Mouse (Mus musculus) adrenal gland, postnatal 4 days (tissue): ENCODE data around the gene Rbm4b. TPM values are rescaled to one million over a fixed set of nuclear protein-coding genes. Genes with fewer than 3 reads are reported as not detected.
"Not testable (repeated sequence)": the region's sequence is repeated elsewhere in the genome, so short reads cannot be mapped to it uniquely, and the experiment has no call there.

ENCODE experiments used
- DNase-seq, 2 experiments: peaks; one replicate each; pipeline ENCODE4 v3.0.0; 2021 to 2022; ENCODE audit warnings: low spot score in 2 of 2, mixed read lengths in 2 of 2
- total RNA-seq, 2 experiments: library from RNA; stranded (reverse); gene quantifications; 2 replicates each; pipeline ENCODE4 v1.2.3; 2021

Rbm4b gene
- total RNA-seq, 2 experiments from 2014 or later = 15.7 to 15.9 TPM

GRCm38 (mm10) chr19:4803283-4803682 is 47.0 kb downstream of the Rbm4b start:
- DNase-seq = no peak

- DNase-seq = no peak
These were observed 54.0 kb downstream of the Rbm4b start for GRCm38 (mm10) chr19:4810309-4810708.

- no peak for DNase-seq
These were observed 54.4 kb downstream of the Rbm4b start for GRCm38 (mm10) chr19:4810746-4811062.

GRCm38 (mm10) chr19:4811063-4811908 is 55.0 kb downstream of the Rbm4b start, which contains the start of the genes Gm21992 and Rbm14:
TSS of gene Gm21992 (minus strand) at chr19:4811612.
TSS of gene Rbm14 (minus strand) at chr19:4811634.
- DNase-seq = peak; percentile 95 to 97

- no peak for DNase-seq
These were observed 55.6 kb downstream of the Rbm4b start for GRCm38 (mm10) chr19:4811909-4812242.

- DNase-seq = not testable (repeated sequence)
These were observed 56.1 kb downstream of the Rbm4b start for GRCm38 (mm10) chr19:4812334-4812949.

- DNase-seq = no peak
These were observed 56.7 kb downstream of the Rbm4b start for GRCm38 (mm10) chr19:4813015-4813414.

Other genes starting within 250 kb of the Rbm4b start
- 100 to 1,000 TPM; 215 to 218 TPM for gene Pcx, start 246.0 kb upstream of the Rbm4b start, total RNA-seq
- gene Lrfn4, start 140.8 kb upstream of the Rbm4b start, total RNA-seq = 10 to 100 TPM; 15.8 to 20.0 TPM
- gene Rce1, start 130.9 kb upstream of the Rbm4b start, total RNA-seq = 10 to 100 TPM; 35.7 to 39.5 TPM
- gene Gm960, start 57.8 kb upstream of the Rbm4b start, total RNA-seq = under 1 TPM; 0.28 to 0.56 TPM
- gene Sptbn2, start 45.3 kb upstream of the Rbm4b start, total RNA-seq = 1 to 10 TPM; 4.7 to 5.3 TPM
- gene Rbm4, start 37.4 kb downstream of the Rbm4b start, total RNA-seq = 10 to 100 TPM; 65.4 to 65.7 TPM
- 10 to 100 TPM; 15.1 to 27.1 TPM for gene Gm21992, start 55.1 kb downstream of the Rbm4b start, total RNA-seq
- 10 to 100 TPM; 55.8 to 57.7 TPM for gene Rbm14, start 55.1 kb downstream of the Rbm4b start, total RNA-seq
- gene Ccs, start 82.8 kb downstream of the Rbm4b start, total RNA-seq = 10 to 100 TPM; 87.5 to 98.7 TPM
- gene Ccdc87, start 82.9 kb downstream of the Rbm4b start, total RNA-seq = under 1 TPM in 1 of 2 experiments, not detected in 1; 0.17 TPM
- 100 to 1,000 TPM; 256 to 274 TPM for gene Ctsf, start 98.6 kb downstream of the Rbm4b start, total RNA-seq
- 10 to 100 TPM in 1 of 2 experiments, 1 to 10 TPM in 1; 8.5 to 35.5 TPM for gene Actn3, start 121.4 kb downstream of the Rbm4b start, total RNA-seq
- gene Zdhhc24, start 122.2 kb downstream of the Rbm4b start, total RNA-seq = 10 to 100 TPM; 19.5 to 19.7 TPM
- gene Bbs1, start 150.1 kb downstream of the Rbm4b start, total RNA-seq = 10 to 100 TPM; 13.1 to 15.5 TPM
- gene Dpp3, start 171.8 kb downstream of the Rbm4b start, total RNA-seq = 100 to 1,000 TPM; 110 to 113 TPM
- 1 to 10 TPM; 6.7 to 7.3 TPM for gene Peli3, start 186.6 kb downstream of the Rbm4b start, total RNA-seq
- gene Mrpl11, start 205.7 kb downstream of the Rbm4b start, total RNA-seq = 10 to 100 TPM; 58.8 to 68.9 TPM
- gene Npas4, start 233.8 kb downstream of the Rbm4b start, total RNA-seq = under 1 TPM; 0.71 to 0.78 TPM